Mouse (Mus musculus) skeletal muscle tissue, adult 2 months (tissue): ENCODE results near the gene Gm1123.

ENCODE experiments used
- DNase-seq: peaks from one replicate; pipeline ENCODE4 v3.0.0-alpha.2; 2012; ENCODE audit warnings: low read depth, low spot score

Gm1123 gene

GRCm38 (mm10) chr9:98958628-98959027 is 76.9 kb downstream of the Gm1123 start:
- no peak for DNase-seq

DNA sequence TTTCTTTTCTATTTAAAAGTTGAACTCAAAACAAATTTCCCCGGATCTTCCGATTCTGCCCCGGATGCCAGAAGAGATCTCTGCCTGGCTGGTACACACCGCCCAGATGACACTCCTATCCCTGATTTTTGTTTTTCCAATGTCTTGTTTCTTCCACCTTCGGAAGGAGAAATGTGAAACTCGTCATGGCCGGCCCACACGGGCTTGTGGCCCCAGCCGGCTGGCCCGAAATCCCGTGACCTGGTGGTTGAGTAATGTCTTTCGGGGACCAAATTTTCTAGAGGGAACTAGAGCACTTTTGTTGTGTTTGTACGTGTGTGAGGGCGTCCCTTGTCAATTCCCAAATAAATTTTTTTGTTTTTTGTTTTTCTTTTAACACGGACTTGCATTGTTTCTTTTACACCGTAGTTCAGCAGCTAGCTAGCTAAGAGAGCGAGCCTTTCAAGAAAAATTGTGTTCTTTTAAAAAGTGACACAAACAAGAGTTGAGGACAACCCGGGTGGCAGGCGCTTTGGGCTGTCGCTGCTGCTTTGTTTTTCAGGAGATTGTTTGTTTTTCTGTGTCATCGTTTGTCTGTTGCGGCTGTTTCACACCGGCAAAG is 77.7 kb downstream of the Gm1123 start:
- no peak for DNase-seq
